Mouse (Mus musculus): Measurements from ENCODE around the gene Scel.
"Not testable (repeated sequence)": the region's sequence is repeated elsewhere in the genome, so short reads cannot be mapped to it uniquely, and the experiment has no call there.

The Scel gene

GRCm38 (mm10) chr14:103512802-103513472 lies at the start of gene Scel:
Scel (plus strand) TSS chr14:103513342.
- no peak for DNase-seq (ENCODE audit: extremely low spot score, low spot score)

GRCm38 (mm10) chr14:103468691-103469463 lies 44.3 kb upstream of the Scel start:
- no peak for DNase-seq (ENCODE audit: extremely low spot score, low spot score)

- DNase-seq (ENCODE audit: extremely low spot score, low spot score), result no peak
Observed at GRCm38 (mm10) chr14:103469464-103470015, 43.6 kb upstream of the Scel start.

- no peak for DNase-seq (ENCODE audit: extremely low spot score, low spot score)
Observed at GRCm38 (mm10) chr14:103471074-103471778, 41.9 kb upstream of the Scel start.

- no peak for DNase-seq (ENCODE audit: extremely low spot score, low spot score)
Observed at GRCm38 (mm10) chr14:103471806-103472553, 41.2 kb upstream of the Scel start.

GRCm38 (mm10) chr14:103472554-103472905 lies 40.6 kb upstream of the Scel start:
- DNase-seq (ENCODE audit: extremely low spot score, low spot score), result no peak

GRCm38 (mm10) chr14:103475312-103475711 lies 37.8 kb upstream of the Scel start:
- no peak for DNase-seq (ENCODE audit: extremely low spot score, low spot score)

- not testable (repeated sequence) for DNase-seq (ENCODE audit: extremely low spot score, low spot score)
Observed at GRCm38 (mm10) chr14:103476232-103476631, 36.9 kb upstream of the Scel start.

- no peak for DNase-seq (ENCODE audit: extremely low spot score, low spot score)
Observed at GRCm38 (mm10) chr14:103477281-103477680, 35.9 kb upstream of the Scel start.

GRCm38 (mm10) chr14:103477959-103478358 lies 35.2 kb upstream of the Scel start:
- no peak for DNase-seq (ENCODE audit: extremely low spot score, low spot score)

- no peak for DNase-seq (ENCODE audit: extremely low spot score, low spot score)
Observed at GRCm38 (mm10) chr14:103479446-103479845, 33.7 kb upstream of the Scel start.

GRCm38 (mm10) chr14:103481514-103481913 lies 31.6 kb upstream of the Scel start:
- DNase-seq (ENCODE audit: extremely low spot score, low spot score), result no peak

- DNase-seq (ENCODE audit: extremely low spot score, low spot score), result no peak
Observed at GRCm38 (mm10) chr14:103485671-103486070, 27.5 kb upstream of the Scel start.

- DNase-seq (ENCODE audit: extremely low spot score, low spot score), result no peak
Observed at GRCm38 (mm10) chr14:103486974-103487373, 26.2 kb upstream of the Scel start.

- DNase-seq (ENCODE audit: extremely low spot score, low spot score), result no peak
Observed at GRCm38 (mm10) chr14:103488659-103489058, 24.5 kb upstream of the Scel start.

GRCm38 (mm10) chr14:103498199-103498598 lies 14.9 kb upstream of the Scel start:
- DNase-seq (ENCODE audit: extremely low spot score, low spot score), result no peak

- no peak for DNase-seq (ENCODE audit: extremely low spot score, low spot score)
Observed at GRCm38 (mm10) chr14:103498613-103499012, 14.5 kb upstream of the Scel start.

GRCm38 (mm10) chr14:103499060-103499459 lies 14.1 kb upstream of the Scel start:
- DNase-seq (ENCODE audit: extremely low spot score, low spot score), result no peak

- no peak for DNase-seq (ENCODE audit: extremely low spot score, low spot score)
Observed at GRCm38 (mm10) chr14:103500309-103500708, 12.8 kb upstream of the Scel start.

GRCm38 (mm10) chr14:103500941-103501340 lies 12.2 kb upstream of the Scel start:
- DNase-seq (ENCODE audit: extremely low spot score, low spot score), result no peak

- DNase-seq (ENCODE audit: extremely low spot score, low spot score), result no peak
Observed at GRCm38 (mm10) chr14:103504514-103504913, 8.6 kb upstream of the Scel start.
